Mouse (Mus musculus): ENCODE data around the gene Hsf4. TPM values are rescaled to one million over a fixed set of nuclear protein-coding genes. Genes with fewer than 3 reads are reported as not detected.
"Not testable (repeated sequence)": the region's sequence is repeated elsewhere in the genome, so short reads cannot be mapped to it uniquely, and the experiment has no call there.

Gene Hsf4
- total RNA-seq (2021), result under 1 TPM; 0.73 to 0.96 TPM
- long read RNA-seq, experiment 1, partial matches to known transcripts, result 0 of 2 reads
- long read RNA-seq, experiment 1, other reads (novel, unspliced or antisense), result 0 of 2 reads
- long read RNA-seq, experiment 2, partial matches to known transcripts, result 0 of 1 reads
- long read RNA-seq, experiment 2, other reads (novel, unspliced or antisense), result 0 of 1 reads

GRCm38 (mm10) chr8:105269461-105269947, at the start of gene Hsf4:
Gene Hsf4 (plus strand): TSS chr8:105269801.
- peak; percentile 77 to 79 for DNase-seq
- intact Hi-C loops (cut with DNase I), result no loop called here

- peak in 1 of 2 experiments; percentile 11 for DNase-seq
- intact Hi-C loops (cut with DNase I), result loop anchor here (5.0 to 10.0 kb wide), 3 partner anchors 52 to 629 kb away; partner anchors contain the start of genes Cbfb and Pdp2
Measured at GRCm38 (mm10) chr8:105223850-105224249, 45.8 kb upstream of the Hsf4 start.

GRCm38 (mm10) chr8:105224413-105225271, 45.0 kb upstream of the Hsf4 start, which contains the start of gene D230025D16Rik:
Gene D230025D16Rik (plus strand): TSS chr8:105225145.
- DNase-seq, result peak; percentile 96 to 98
- intact Hi-C loops (cut with DNase I), result loop anchor here (5.0 to 10.0 kb wide), 3 partner anchors 52 to 630 kb away; partner anchors contain the start of genes Cbfb and Pdp2

- DNase-seq, result no peak
- intact Hi-C loops (cut with DNase I), result loop anchor here (10.0 kb wide), 1 partner anchor 630 kb away; the partner anchor contains the start of gene Pdp2
Measured at GRCm38 (mm10) chr8:105225272-105225593, 44.4 kb upstream of the Hsf4 start.

- intact Hi-C loops (cut with DNase I), result loop anchor here (10.0 kb wide), 1 partner anchor 631 kb away; the partner anchor contains the start of gene Pdp2
- DNase-seq, result no peak
Measured at GRCm38 (mm10) chr8:105225917-105226316, 43.7 kb upstream of the Hsf4 start.

GRCm38 (mm10) chr8:105231503-105232320, 37.9 kb upstream of the Hsf4 start:
- DNase-seq, result no peak
- intact Hi-C loops (cut with DNase I), result no loop called here

- intact Hi-C loops (cut with DNase I); DNase-seq: not testable (repeated sequence)
Measured at GRCm38 (mm10) chr8:105232321-105232693, 37.3 kb upstream of the Hsf4 start.

- no peak for DNase-seq
- intact Hi-C loops (cut with DNase I), result no loop called here
Measured at GRCm38 (mm10) chr8:105233126-105233935, 36.3 kb upstream of the Hsf4 start.

- no peak for DNase-seq
- intact Hi-C loops (cut with DNase I), result no loop called here
Measured at GRCm38 (mm10) chr8:105235206-105235605, 34.4 kb upstream of the Hsf4 start.

GRCm38 (mm10) chr8:105237442-105238142, 32.0 kb upstream of the Hsf4 start:
- DNase-seq, result no peak
- intact Hi-C loops (cut with DNase I), result no loop called here

- no peak for DNase-seq
- intact Hi-C loops (cut with DNase I), result no loop called here
Measured at GRCm38 (mm10) chr8:105241016-105241415, 28.6 kb upstream of the Hsf4 start.

GRCm38 (mm10) chr8:105251954-105252353, 17.6 kb upstream of the Hsf4 start:
- DNase-seq, result no peak
- intact Hi-C loops (cut with DNase I), result loop anchor here (5.0 kb wide), 1 partner anchor 35 kb away; the partner anchor contains the start of gene 4931428F04Rik

GRCm38 (mm10) chr8:105252680-105253537, 16.7 kb upstream of the Hsf4 start:
- intact Hi-C loops (cut with DNase I), result loop anchor here (5.0 kb wide), 1 partner anchor 34 kb away; the partner anchor contains the start of gene 4931428F04Rik
- DNase-seq, result no peak

GRCm38 (mm10) chr8:105253766-105254151, 15.8 kb upstream of the Hsf4 start:
- intact Hi-C loops (cut with DNase I), result loop anchor here (5.0 kb wide), 1 partner anchor 34 kb away; the partner anchor contains the start of gene 4931428F04Rik

GRCm38 (mm10) chr8:105254152-105254965, 15.2 kb upstream of the Hsf4 start:
- DNase-seq, result peak; percentile 92 to 96
- intact Hi-C loops (cut with DNase I), result loop anchor here (5.0 kb wide), 1 partner anchor 33 kb away; the partner anchor contains the start of gene 4931428F04Rik

More at GRCm38 (mm10) chr8:105253766-105254151, 15.8 kb upstream of the Hsf4 start:
- no peak for DNase-seq

- DNase-seq, result peak; percentile 74 to 83
- intact Hi-C loops (cut with DNase I), result loop anchor here (5.0 kb wide), 1 partner anchor 32 kb away; the partner anchor contains the start of gene 4931428F04Rik
Measured at GRCm38 (mm10) chr8:105254966-105255350, 14.6 kb upstream of the Hsf4 start, which contains the start of gene B3gnt9. Gene B3gnt9 (minus strand): TSS chr8:105255153.
